Mouse (Mus musculus): ENCODE results near the gene Tmem191c.

Gene Tmem191c

GRCm38 (mm10) chr16:17275721-17276120 lies at the start of gene Tmem191c:
TSS of gene Tmem191c (plus strand) at chr16:17276077.
- in situ Hi-C loops (cut with MboI, MseI) = loop anchor here (5.0 to 10.0 kb wide), 2 partner anchors 163 to 1641 kb away; partner anchors contain the start of gene Ppil2 (in 1 of the 2)

GRCm38 (mm10) chr16:17226496-17226895 lies 49.4 kb upstream of the Tmem191c start:
- in situ Hi-C loops (cut with MboI, MseI) = no loop called here

GRCm38 (mm10) chr16:17231523-17231922 lies 44.4 kb upstream of the Tmem191c start:
- in situ Hi-C loops (cut with MboI, MseI) = loop anchor here in 1 of 2 experiments (10.0 kb wide), 1 partner anchor 723 kb away; no protein-coding TSS in a partner anchor

GRCm38 (mm10) chr16:17232794-17233701 lies 42.8 kb upstream of the Tmem191c start, which contains the start of gene Hic2:
TSS of gene Hic2 (plus strand) at chr16:17233572.
- in situ Hi-C loops (cut with MboI, MseI) = loop anchor here in 1 of 2 experiments (10.0 kb wide), 1 partner anchor 722 kb away; no protein-coding TSS in a partner anchor

- in situ Hi-C loops (cut with MboI, MseI) = loop anchor here in 1 of 2 experiments (10.0 kb wide), 1 partner anchor 721 kb away; no protein-coding TSS in a partner anchor
Observed at GRCm38 (mm10) chr16:17233702-17234498, 42.0 kb upstream of the Tmem191c start.

GRCm38 (mm10) chr16:17234499-17234895 lies 41.4 kb upstream of the Tmem191c start:
- in situ Hi-C loops (cut with MboI, MseI) = loop anchor here in 1 of 2 experiments (10.0 kb wide), 1 partner anchor 720 kb away; no protein-coding TSS in a partner anchor

- in situ Hi-C loops (cut with MboI, MseI) = loop anchor here in 1 of 2 experiments (10.0 kb wide), 1 partner anchor 720 kb away; no protein-coding TSS in a partner anchor
Observed at GRCm38 (mm10) chr16:17234916-17235665, 40.8 kb upstream of the Tmem191c start.

GRCm38 (mm10) chr16:17237634-17238033 lies 38.2 kb upstream of the Tmem191c start:
- in situ Hi-C loops (cut with MboI, MseI) = loop anchor here in 1 of 2 experiments (10.0 kb wide), 1 partner anchor 717 kb away; no protein-coding TSS in a partner anchor

- in situ Hi-C loops (cut with MboI, MseI) = loop anchor here in 1 of 2 experiments (10.0 kb wide), 1 partner anchor 715 kb away; no protein-coding TSS in a partner anchor
Observed at GRCm38 (mm10) chr16:17239409-17239808, 36.5 kb upstream of the Tmem191c start.

- in situ Hi-C loops (cut with MboI, MseI) = no loop called here
Observed at GRCm38 (mm10) chr16:17243731-17244130, 32.1 kb upstream of the Tmem191c start.

GRCm38 (mm10) chr16:17244996-17245395 lies 30.9 kb upstream of the Tmem191c start:
- in situ Hi-C loops (cut with MboI, MseI) = no loop called here

GRCm38 (mm10) chr16:17247727-17248126 lies 28.1 kb upstream of the Tmem191c start:
- in situ Hi-C loops (cut with MboI, MseI) = no loop called here

- in situ Hi-C loops (cut with MboI, MseI) = no loop called here
Observed at GRCm38 (mm10) chr16:17249135-17249534, 26.7 kb upstream of the Tmem191c start.

GRCm38 (mm10) chr16:17251539-17251938 lies 24.3 kb upstream of the Tmem191c start:
- in situ Hi-C loops (cut with MboI, MseI) = no loop called here

GRCm38 (mm10) chr16:17252086-17252726 lies 23.7 kb upstream of the Tmem191c start:
- in situ Hi-C loops (cut with MboI, MseI) = no loop called here

GRCm38 (mm10) chr16:17252841-17253240 lies 23.0 kb upstream of the Tmem191c start:
- in situ Hi-C loops (cut with MboI, MseI) = no loop called here

GRCm38 (mm10) chr16:17254005-17254597 lies 21.8 kb upstream of the Tmem191c start:
- in situ Hi-C loops (cut with MboI, MseI) = no loop called here

GRCm38 (mm10) chr16:17255270-17255669 lies 20.6 kb upstream of the Tmem191c start:
- in situ Hi-C loops (cut with MboI, MseI) = no loop called here

- in situ Hi-C loops (cut with MboI, MseI) = no loop called here
Observed at GRCm38 (mm10) chr16:17257359-17257821, 18.5 kb upstream of the Tmem191c start.

- in situ Hi-C loops (cut with MboI, MseI) = no loop called here
Observed at GRCm38 (mm10) chr16:17258917-17259316, 17.0 kb upstream of the Tmem191c start.

Data from T-helper 17 cell (primary cell).